Mouse (Mus musculus): ENCODE measurements at regions not wholly inside any gene's neighbourhood (a gene's known extent, or its start where the extent isn't known, plus 50 kb on each side); places are given as distances from the start of the nearest gene placed in this dataset.
A peak's percentile ranks its signal among the peaks of the same experiment; 100 is the strongest.

DNA sequence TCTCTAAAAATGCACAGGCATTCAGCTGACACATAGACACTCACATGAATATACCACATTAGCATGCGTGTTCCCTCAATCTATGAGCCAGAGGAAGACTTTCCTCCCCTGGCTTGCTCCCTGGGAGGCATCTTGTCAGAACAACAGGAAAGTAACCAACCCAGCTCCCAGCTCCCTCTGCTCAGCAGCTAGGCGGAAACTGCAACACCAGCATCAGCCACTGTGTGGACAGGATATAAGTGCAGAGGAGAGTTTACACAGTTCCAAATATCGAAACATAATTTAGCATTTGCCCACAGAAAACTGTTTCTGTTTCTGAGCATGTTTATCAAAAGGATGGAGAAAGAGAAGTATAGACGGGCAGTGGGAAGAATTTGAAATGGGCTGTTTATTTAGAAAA, 148.3 kb upstream of the Usp24 start:
- peak; percentile 60 for TF ChIP-seq CTCF (conservative IDR thresholded peaks at IDR 0.05)
- Histone ChIP-seq H3K4me3 (no peak overlapping the region), H3K27ac (no peak overlapping the region)
- no peak for DNase-seq (ENCODE audit: low spot score in 2 of 2)

- no peak for DNase-seq (ENCODE audit: low spot score in 2 of 2)
- Histone ChIP-seq H3K4me3 (no peak overlapping the region), H3K27ac (no peak overlapping the region)
- no peak for TF ChIP-seq CTCF (conservative IDR thresholded peaks at IDR 0.05)
These were observed 147.3 kb upstream of the Usp24 start for GRCm38 (mm10) chr4:106168741-106169140.

- no peak overlapping the region for H3K4me3 ChIP-seq
- no peak for DNase-seq (ENCODE audit: low spot score in 2 of 2)
- TF ChIP-seq CTCF (conservative IDR thresholded peaks at IDR 0.05) = no peak
- H3K27ac ChIP-seq = no peak overlapping the region
These were observed 146.5 kb upstream of the Usp24 start for GRCm38 (mm10) chr4:106169466-106169865.

DNA sequence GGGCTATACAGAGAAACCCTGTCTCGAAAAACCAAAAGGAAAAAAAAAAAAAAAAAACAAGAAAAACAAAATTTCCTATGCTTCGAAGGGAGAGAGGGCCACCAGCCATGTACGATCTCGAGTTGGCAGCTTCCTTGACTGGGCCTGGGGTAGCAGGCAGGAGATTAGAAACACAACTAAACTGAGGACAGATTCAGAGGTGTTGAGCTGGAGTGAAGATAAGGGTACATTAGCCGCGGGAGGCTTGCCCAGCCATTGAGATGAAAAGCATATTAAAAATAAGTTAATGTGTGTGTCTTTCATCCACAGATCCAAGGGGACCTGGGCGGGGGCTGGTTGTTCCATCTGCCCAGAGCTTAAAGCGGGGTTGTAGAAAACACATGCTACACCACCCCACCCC, 145.3 kb upstream of the Usp24 start:
- H3K4me3 ChIP-seq = no peak overlapping the region
- DNase-seq (ENCODE audit: low spot score in 2 of 2) = no peak
- no peak overlapping the region for H3K27ac ChIP-seq
- TF ChIP-seq CTCF (conservative IDR thresholded peaks at IDR 0.05) = no peak

DNA sequence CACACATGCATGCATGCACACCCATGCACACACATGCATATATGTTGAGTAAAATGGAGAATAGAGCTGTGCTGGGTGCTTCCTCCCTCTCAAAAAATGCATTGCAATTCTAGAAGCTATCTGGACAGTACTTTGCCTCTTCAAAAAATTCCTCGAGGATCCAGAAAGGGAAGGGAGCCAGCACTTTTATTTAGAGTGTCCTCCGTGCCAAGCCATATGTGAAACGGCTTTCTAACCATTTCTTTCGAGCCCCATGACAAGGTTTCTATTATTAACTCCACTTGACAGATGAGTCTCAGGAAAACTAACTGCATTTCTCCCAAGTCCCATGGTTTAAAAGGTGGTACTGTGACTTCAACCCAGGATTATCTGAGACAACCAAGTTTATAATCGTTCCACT, 140.7 kb upstream of the Usp24 start:
- no peak for TF ChIP-seq CTCF (conservative IDR thresholded peaks at IDR 0.05)
- no peak for DNase-seq (ENCODE audit: low spot score in 2 of 2)
- H3K27ac ChIP-seq = no peak overlapping the region
- H3K4me3 ChIP-seq = no peak overlapping the region

DNA sequence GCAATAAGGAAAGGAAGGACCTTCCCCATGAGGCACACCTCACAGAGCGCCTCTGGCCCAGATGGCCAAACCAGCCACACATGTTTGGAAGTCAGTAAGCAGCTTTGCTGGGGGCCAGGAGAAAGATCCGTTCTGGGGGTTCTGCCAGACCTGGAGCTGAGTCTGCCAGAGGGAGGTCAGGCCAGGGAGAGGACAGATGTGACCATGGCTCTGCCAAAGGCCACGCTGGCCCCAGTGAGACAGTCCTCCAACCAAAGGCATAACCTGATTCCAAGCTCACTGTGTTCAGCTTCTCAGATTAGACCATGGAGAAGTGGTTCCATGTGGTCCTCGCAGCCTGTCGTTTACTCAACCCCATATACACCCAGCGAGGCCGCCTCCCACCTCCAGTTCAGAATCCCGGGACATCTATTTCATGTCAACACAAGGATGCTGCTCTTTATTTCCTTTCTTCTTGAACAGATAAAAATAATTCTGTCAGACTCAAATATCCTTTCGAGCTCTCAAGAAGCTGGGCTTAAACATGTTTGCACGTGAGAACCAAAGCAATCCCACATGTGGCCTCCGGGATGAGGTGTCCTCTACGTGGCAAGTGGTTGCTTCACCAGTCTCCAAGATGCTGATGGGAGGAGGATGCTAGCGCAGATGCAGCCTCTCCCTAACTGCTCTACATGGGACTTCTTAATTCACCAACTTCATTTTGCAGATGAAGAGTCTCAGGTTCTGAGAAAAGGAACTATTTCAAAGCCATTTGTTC, 130.1 kb upstream of the Usp24 start:
- Histone ChIP-seq H3K4me3 (no peak overlapping the region), H3K27ac (peak overlapping the region; percentile 43; the same call in 1 of the 2 replicates)
- DNase-seq (ENCODE audit: low spot score in 2 of 2) = no peak
- TF ChIP-seq CTCF (conservative IDR thresholded peaks at IDR 0.05) = no peak

DNA sequence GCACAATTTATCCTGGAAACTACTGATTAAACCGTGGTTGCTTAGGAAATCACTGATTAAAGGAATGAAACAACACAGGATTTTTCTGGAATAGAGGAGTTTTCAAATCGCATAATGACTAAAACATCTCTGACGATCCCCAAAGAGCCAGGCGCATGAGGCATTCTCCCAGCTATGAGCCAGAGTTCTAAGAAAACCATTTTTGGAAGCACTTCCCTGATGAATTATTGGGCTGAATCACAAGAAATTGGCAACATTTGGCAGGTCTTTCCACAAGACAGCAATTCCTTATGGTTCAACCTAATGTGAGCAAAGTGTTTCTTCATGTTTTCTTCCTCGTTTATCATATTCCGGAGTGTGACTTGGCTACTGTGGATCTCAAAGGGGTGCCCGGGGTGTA, 129.3 kb upstream of the Usp24 start:
- no peak for TF ChIP-seq CTCF (conservative IDR thresholded peaks at IDR 0.05)
- H3K4me3 ChIP-seq = no peak overlapping the region
- DNase-seq (ENCODE audit: low spot score in 2 of 2) = peak in 1 of 2 experiments; percentile 64
- H3K27ac ChIP-seq = 0 out of 2 replicates have a peak overlapping the region, but pooled peaks have one; percentile 43

DNA sequence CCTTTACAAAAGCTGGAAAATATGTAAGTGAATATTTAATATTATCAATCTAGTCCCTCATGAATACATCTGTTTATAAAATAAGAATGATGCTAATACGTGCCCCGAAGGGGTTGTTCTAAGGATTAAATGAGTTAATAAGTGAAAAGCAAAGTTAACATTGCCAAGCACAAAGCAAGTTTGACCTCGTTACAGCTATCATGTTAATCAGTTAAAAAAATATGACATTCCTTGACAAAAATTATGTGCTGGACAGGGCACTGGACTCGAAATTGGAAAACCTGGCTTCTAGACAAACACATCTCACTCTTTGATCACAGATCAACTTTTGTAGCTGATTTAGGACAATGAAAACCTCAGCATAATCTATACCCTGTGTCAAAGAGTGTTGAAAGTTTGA, 125.8 kb upstream of the Usp24 start:
- DNase-seq (ENCODE audit: low spot score in 2 of 2) = no peak
- Histone ChIP-seq H3K4me3 (no peak overlapping the region), H3K27ac (no peak overlapping the region)
- no peak for TF ChIP-seq CTCF (conservative IDR thresholded peaks at IDR 0.05)

- no peak for TF ChIP-seq CTCF (conservative IDR thresholded peaks at IDR 0.05)
- Histone ChIP-seq H3K27ac (no peak overlapping the region), H3K4me3 (no peak overlapping the region)
- DNase-seq (ENCODE audit: low spot score in 2 of 2) = no peak
These were observed 124.7 kb upstream of the Usp24 start for GRCm38 (mm10) chr4:106191331-106191730.

DNA sequence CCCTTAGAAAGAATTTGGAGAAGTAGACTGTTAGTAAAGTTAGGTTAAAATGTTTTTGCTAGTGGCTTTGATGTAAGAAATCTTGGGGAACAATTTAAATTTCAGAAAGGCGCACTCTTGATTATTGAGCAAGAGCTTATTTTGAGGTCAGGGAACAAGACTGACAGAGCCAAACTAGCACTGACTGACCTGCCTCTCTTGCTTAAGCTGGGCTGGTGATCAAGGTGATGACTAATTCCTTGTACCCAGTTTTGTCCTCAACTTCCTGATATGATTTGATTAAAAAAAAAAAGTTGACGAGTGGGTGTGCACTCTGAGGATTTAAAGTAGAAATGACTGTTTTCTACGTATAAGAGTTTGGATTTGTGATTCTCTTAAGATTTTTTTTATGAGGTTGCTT, 124.2 kb upstream of the Usp24 start:
- Histone ChIP-seq H3K27ac (no peak overlapping the region), H3K4me3 (no peak overlapping the region)
- DNase-seq (ENCODE audit: low spot score in 2 of 2) = no peak
- no peak for TF ChIP-seq CTCF (conservative IDR thresholded peaks at IDR 0.05)

DNA sequence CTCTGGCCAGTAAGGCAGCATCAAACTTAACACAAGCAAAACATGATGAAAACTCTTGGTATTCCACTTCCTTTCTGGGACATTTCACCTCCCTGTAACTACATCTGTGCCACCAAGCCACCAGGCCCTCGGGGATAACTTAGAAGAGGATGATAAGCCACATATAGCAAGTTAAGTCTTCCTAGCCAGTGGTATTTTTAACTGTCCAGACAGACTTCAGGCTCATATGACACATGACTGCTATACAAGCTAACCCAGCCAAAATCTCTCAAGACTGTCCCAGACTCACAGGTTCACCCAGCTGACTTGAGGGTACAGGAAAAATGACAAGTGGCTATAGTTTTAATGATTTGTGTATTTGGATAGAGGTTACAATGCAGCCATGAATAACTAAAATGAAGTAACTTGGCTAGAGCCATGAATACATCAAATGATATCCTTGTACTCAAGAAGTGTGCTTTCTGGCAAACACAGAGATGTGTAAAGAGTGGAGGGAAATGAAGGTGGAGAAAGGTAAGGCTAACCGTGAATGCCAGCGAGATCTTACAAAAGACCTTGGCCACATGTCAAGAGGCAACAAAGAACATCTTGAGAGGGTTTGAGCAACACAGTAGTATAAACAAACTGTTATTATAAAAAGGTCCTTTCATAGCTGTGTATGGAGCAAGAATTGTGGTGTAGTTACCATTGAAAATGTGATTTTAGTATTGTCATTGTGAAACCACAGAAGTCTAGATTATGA, 122.6 kb upstream of the Usp24 start:
- Histone ChIP-seq H3K27ac (no peak overlapping the region), H3K4me3 (no peak overlapping the region)
- TF ChIP-seq CTCF (conservative IDR thresholded peaks at IDR 0.05) = no peak
- DNase-seq (ENCODE audit: low spot score in 2 of 2) = no peak

- TF ChIP-seq CTCF (conservative IDR thresholded peaks at IDR 0.05) = no peak
- no peak overlapping the region for H3K27ac ChIP-seq
- no peak for DNase-seq (ENCODE audit: low spot score in 2 of 2)
- no peak overlapping the region for H3K4me3 ChIP-seq
These were observed 120.4 kb upstream of the Usp24 start for GRCm38 (mm10) chr4:106195497-106196166.

GRCm38 (mm10) chr4:106199833-106200232, 116.2 kb upstream of the Usp24 start:
- no peak overlapping the region for H3K4me3 ChIP-seq
- DNase-seq (ENCODE audit: low spot score in 2 of 2) = no peak
- peak overlapping the region; percentile 43; the same call in 1 of the 2 replicates for H3K27ac ChIP-seq
- no peak for TF ChIP-seq CTCF (conservative IDR thresholded peaks at IDR 0.05)
